Mouse (Mus musculus): ENCODE results near the gene Szrd1. TPM values are rescaled to one million over a fixed set of nuclear protein-coding genes. Genes with fewer than 3 reads are reported as not detected.

Gene Szrd1
- polyA plus RNA-seq, 1 experiment from 2014 or later = 40.5 TPM

DNA sequence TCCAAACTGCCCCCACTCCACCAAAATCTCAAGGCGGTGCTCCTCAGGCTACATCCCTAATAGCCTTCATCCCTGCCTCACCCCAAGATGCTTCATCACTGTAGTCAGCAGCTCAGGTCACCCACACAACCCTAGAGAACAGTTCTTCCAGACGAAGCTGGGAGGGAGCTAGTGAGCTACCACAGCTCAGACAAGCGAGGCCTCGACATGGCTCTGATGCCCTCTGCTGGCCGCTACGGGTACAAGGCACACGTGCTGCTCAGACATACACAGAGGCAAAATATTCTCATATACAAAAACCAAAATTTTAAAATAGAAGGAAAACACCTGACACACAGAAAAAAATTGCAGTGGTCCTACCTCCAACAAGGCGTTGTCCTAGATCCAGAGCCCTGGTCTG, 74.5 kb downstream of the Szrd1 start:
- Histone ChIP-seq H3K4me1 (peaks cover 14% of the 10 kb centered on the region), H3K27me3 (no peaks in the 10 kb centered on the region), H3K4me3 (no peak overlapping the region), H3K27ac (no peak overlapping the region), H3K36me3 (peaks cover 46% of the 10 kb centered on the region), H3K9ac (no peak overlapping the region), H3K4me2 (no peak overlapping the region), H3K9me3 (no peaks in the 10 kb centered on the region)
- no peak for ATAC-seq (ENCODE audit: insufficient number of reproducible peaks, insufficient read depth, low FRiP score, low TSS enrichment, low read depth)
- 5% methylated on average over 8 of the region's 8 CpGs for WGBS

DNA sequence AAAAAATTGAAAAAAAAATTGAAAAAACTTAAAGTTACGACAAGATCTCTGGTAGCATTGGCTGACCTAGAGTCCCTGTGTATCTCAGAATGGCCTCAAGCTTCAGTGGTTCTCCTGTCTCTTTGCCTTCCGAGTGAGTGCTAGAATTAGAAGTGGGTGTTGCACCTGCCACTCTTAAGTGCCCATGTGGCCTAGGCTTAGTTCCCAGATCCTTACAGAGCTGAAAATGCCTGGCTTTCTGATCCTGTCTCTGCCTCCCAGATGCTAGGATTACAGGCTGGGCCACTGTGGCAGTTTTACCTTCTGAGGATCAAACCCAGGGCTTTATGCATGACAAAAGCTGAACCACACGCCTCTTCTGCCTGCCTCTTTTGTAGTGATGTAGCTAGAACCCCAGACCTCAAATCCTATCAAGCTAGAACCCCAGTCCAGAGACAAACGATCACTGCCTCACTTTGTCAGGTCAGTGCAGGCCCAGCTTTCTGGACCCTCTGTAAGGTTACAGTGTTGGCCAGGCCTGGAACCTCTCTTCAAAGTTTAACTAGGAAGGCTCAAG, 75.4 kb downstream of the Szrd1 start:
- H3K36me3 ChIP-seq = peaks cover 37% of the 10 kb centered on the region
- H3K4me1 ChIP-seq = peaks cover 22% of the 10 kb centered on the region
- no peak overlapping the region for H3K9ac ChIP-seq
- H3K27me3 ChIP-seq = no peaks in the 10 kb centered on the region
- H3K27ac ChIP-seq = no peak overlapping the region
- no peak overlapping the region for H3K4me3 ChIP-seq
- H3K9me3 ChIP-seq = no peaks in the 10 kb centered on the region
- 85% methylated on average over 4 of the region's 4 CpGs for WGBS
- no peak overlapping the region for H3K4me2 ChIP-seq
- no peak for ATAC-seq (ENCODE audit: insufficient number of reproducible peaks, insufficient read depth, low FRiP score, low TSS enrichment, low read depth)

Other genes starting within 250 kb of the Szrd1 start
- 1.8 and 2.3 TPM in 2 replicates for gene Padi2, start 233.4 kb downstream of the Szrd1 start, polyA plus RNA-seq (2015; fragmentation: Nextera tagmentation; extraction: Ambion mirVana)
- gene Sdhb, start 178.6 kb downstream of the Szrd1 start, polyA plus RNA-seq (2015; fragmentation: Nextera tagmentation; extraction: Ambion mirVana) = 393 and 412 TPM in 2 replicates
- gene Atp13a2, start 152.9 kb downstream of the Szrd1 start, polyA plus RNA-seq (2015; fragmentation: Nextera tagmentation; extraction: Ambion mirVana) = 38.9 and 40.2 TPM in 2 replicates
- gene Mfap2, start 129.4 kb downstream of the Szrd1 start, polyA plus RNA-seq (2015; fragmentation: Nextera tagmentation; extraction: Ambion mirVana) = 771 and 792 TPM in 2 replicates
- gene Crocc, start 79.2 kb downstream of the Szrd1 start, polyA plus RNA-seq (2015; fragmentation: Nextera tagmentation; extraction: Ambion mirVana) = 6.1 and 7.8 TPM in 2 replicates
- 76.7 and 83.5 TPM in 2 replicates for gene Necap2, start 61.4 kb downstream of the Szrd1 start, polyA plus RNA-seq (2015; fragmentation: Nextera tagmentation; extraction: Ambion mirVana)
- gene Spata21, start 51.4 kb downstream of the Szrd1 start, polyA plus RNA-seq (2015; fragmentation: Nextera tagmentation; extraction: Ambion mirVana) = 0.22 and 0.32 TPM in 2 replicates
- 23.3 and 24.2 TPM in 2 replicates for gene Fbxo42, start 8.1 kb upstream of the Szrd1 start, polyA plus RNA-seq (2015; fragmentation: Nextera tagmentation; extraction: Ambion mirVana)
- gene Rsg1, start 74.2 kb upstream of the Szrd1 start, polyA plus RNA-seq (2015; fragmentation: Nextera tagmentation; extraction: Ambion mirVana) = 7.4 and 7.9 TPM in 2 replicates
- gene Arhgef19, start 99.7 kb upstream of the Szrd1 start, polyA plus RNA-seq (2015; fragmentation: Nextera tagmentation; extraction: Ambion mirVana) = 18.9 and 23.3 TPM in 2 replicates
- 2.6 and 4.0 TPM in 2 replicates for gene Epha2, start 161.5 kb upstream of the Szrd1 start, polyA plus RNA-seq (2015; fragmentation: Nextera tagmentation; extraction: Ambion mirVana)
- gene Fam131c, start 228.4 kb upstream of the Szrd1 start, polyA plus RNA-seq (2015; fragmentation: Nextera tagmentation; extraction: Ambion mirVana) = 1.7 and 2.9 TPM in 2 replicates

All from embryonic facial prominence, embryonic 13.5 days (tissue).